Comparison of ENCODE assay signal across 23 mouse cellular contexts in genomic region chr5:113747629-113748028, GRCm38 (mm10). TPM values are rescaled to one million over a fixed set of nuclear protein-coding genes. Genes with fewer than 3 reads are reported as not detected.
DNase-seq lines count a peak whose midpoint lies in the region; ATAC-seq and TF ChIP-seq lines count a peak whose summit lies in the region.
"Had no signal": no experiment of that assay in that cellular context is flagged by ENCODE, and none has a peak within 500 bp of the region (broad histone marks: within the 10 kb centered on the region; RNA-seq: fewer than 3 reads in every experiment).

No protein-coding gene starts in this region.

- H3K4me3 ChIP-seq in left cerebral cortex, adult 2 months, result no peak overlapping the region
- H3K4me3 ChIP-seq in thymus, adult 2 months (ENCODE audit: control insufficient read depth, insufficient read depth, low read length), result no peak overlapping the region
- no peak overlapping the region for H3K4me3 ChIP-seq in stomach, postnatal 0 days (ENCODE audit: low read depth, low read length)
- H3K4me3 ChIP-seq: embryonic facial prominence, embryonic 12.5 days; forebrain, embryonic 10.5 days; hindbrain, embryonic 12.5 days; limb, embryonic 12.5 days; midbrain, embryonic 10.5 days; myocyte had no signal

- no peaks in the 10 kb centered on the region for H3K27me3 ChIP-seq in thymus, adult 2 months (ENCODE audit: control insufficient read depth, insufficient read depth, low read length)
- no peaks in the 10 kb centered on the region for H3K27me3 ChIP-seq in stomach, postnatal 0 days (ENCODE audit: control insufficient read depth, insufficient read depth, low read length)
- H3K27me3 ChIP-seq: embryonic facial prominence, embryonic 12.5 days; hindbrain, embryonic 12.5 days; limb, embryonic 12.5 days had no signal

- H3K9me3 ChIP-seq in stomach, postnatal 0 days (ENCODE audit: control insufficient read depth, low read length), result no peaks in the 10 kb centered on the region
- H3K9me3 ChIP-seq: embryonic facial prominence, embryonic 12.5 days; forebrain, embryonic 10.5 days; G1E; limb, embryonic 12.5 days; midbrain, embryonic 10.5 days had no signal

- WGBS in thymus, adult 2 months, result 97% methylated on average over 5 of the region's 5 CpGs
- 97% methylated on average over 5 of the region's 5 CpGs for WGBS in stomach, postnatal 0 days

- no peak for TF ChIP-seq POLR2A in thymus, adult 2 months (IDR thresholded peaks at IDR 0.05; ENCODE audit: control insufficient read depth, extremely low read depth, insufficient read depth, low read length, poor library complexity)

- no peak overlapping the region for H3K9ac ChIP-seq in stomach, postnatal 0 days (ENCODE audit: low read length)
- H3K9ac ChIP-seq: embryonic facial prominence, embryonic 12.5 days; hindbrain, embryonic 12.5 days; limb, embryonic 12.5 days had no signal

- no peaks in the 10 kb centered on the region for H3K4me1 ChIP-seq in thymus, adult 2 months (replicated peaks; ENCODE audit: control insufficient read depth, insufficient read depth, low read length)
- H3K4me1 ChIP-seq in stomach, postnatal 0 days (replicated peaks; ENCODE audit: control insufficient read depth, insufficient read depth), result no peaks in the 10 kb centered on the region
- H3K4me1 ChIP-seq: embryonic facial prominence, embryonic 12.5 days; forebrain, embryonic 10.5 days; hindbrain, embryonic 12.5 days; limb, embryonic 12.5 days; midbrain, embryonic 10.5 days had no signal

- H3K4me2 ChIP-seq in stomach, postnatal 0 days (replicated peaks; ENCODE audit: low read depth), result no peak overlapping the region
- H3K4me2 ChIP-seq: embryonic facial prominence, embryonic 12.5 days; hindbrain, embryonic 12.5 days; limb, embryonic 12.5 days had no signal

- intact Hi-C loops in left cerebral cortex, adult 2 months (cut with DNase I), result no loop called here

- TF ChIP-seq CTCF in left cerebral cortex, adult 2 months (IDR thresholded peaks at IDR 0.05), result peak; percentile 22
- TF ChIP-seq CTCF in thymus, adult 2 months (IDR thresholded peaks at IDR 0.05; ENCODE audit: borderline replicate concordance, control insufficient read depth, extremely low read depth, insufficient read depth, low read length, poor library complexity), result peak; percentile 50; the same call in 1 of the 2 replicates
- TF ChIP-seq CTCF in stomach, postnatal 0 days (IDR thresholded peaks at IDR 0.05; ENCODE audit: low read depth), result peak; percentile 42

- no peak overlapping the region for H3K27ac ChIP-seq in left cerebral cortex, adult 2 months
- no peak overlapping the region for H3K27ac ChIP-seq in thymus, adult 2 months (ENCODE audit: control insufficient read depth, insufficient read depth, low read length)
- no peak overlapping the region for H3K27ac ChIP-seq in stomach, postnatal 0 days (replicated peaks)
- H3K27ac ChIP-seq: embryonic facial prominence, embryonic 12.5 days; forebrain, embryonic 10.5 days; hindbrain, embryonic 12.5 days; limb, embryonic 12.5 days; midbrain, embryonic 10.5 days had no signal

- no peak for ATAC-seq in stomach, postnatal 0 days (ENCODE audit: low FRiP score, low TSS enrichment)
- ATAC-seq: intestine, embryonic 16.5 days had no signal

- TF ChIP-seq EP300 in stomach, postnatal 0 days (optimal IDR thresholded peaks at IDR 0.05), result no peak

- H3K36me3 ChIP-seq in thymus, adult 2 months (ENCODE audit: control insufficient read depth, insufficient read depth, low read length), result peaks cover 89% of the 10 kb centered on the region
- H3K36me3 ChIP-seq in stomach, postnatal 0 days (ENCODE audit: control insufficient read depth, insufficient read depth, low read length), result peaks cover 64% of the 10 kb centered on the region

- DNase-seq in embryo, embryonic 10.5 days (ENCODE audit: low spot score), result peak; percentile 18
- DNase-seq in embryo, embryonic 11 days, result no peak
- DNase-seq in left cerebral cortex, adult 2 months (ENCODE audit: extremely low spot score in 1 of 2, low spot score in 2 of 2), result no peak
- DNase-seq in left cerebral cortex, adult 18-20 months (ENCODE audit: low spot score in 2 of 2), result no peak
- no peak for DNase-seq in thymus, adult 2 months
- no peak for DNase-seq in thymus, postnatal 10 days (ENCODE audit: low spot score in 2 of 2)
- no peak for DNase-seq in stomach, postnatal 0 days (ENCODE audit: low spot score)
- DNase-seq in left cerebral cortex, adult 11 months (ENCODE audit: low spot score), result no peak
- DNase-seq: adrenal gland, postnatal 10 days; cerebellum, postnatal 36 days; kidney, postnatal 36 days had no signal

RNA-seq across cellular contexts. Expression of gene Ficd, which starts 12.0 kb away (rescaled TPM):
- 10 to 100 TPM; 11.1 to 11.3 TPM for total RNA-seq in left cerebral cortex, adult 2 months (2021)
- total RNA-seq in left cerebral cortex, adult 18-20 months (2021), result 10 to 100 TPM; 11.8 to 13.2 TPM
- 8.0 and 8.2 TPM in 2 replicates for polyA plus RNA-seq in thymus, adult 2 months (2012; rRNA removed)
- 5.5 and 6.0 TPM in 2 replicates for polyA plus RNA-seq in stomach, postnatal 0 days (2015; fragmentation: Nextera tagmentation; extraction: Ambion mirVana)

RNA-seq across cellular contexts. Expression of gene 1700069L16Rik, which starts 23.1 kb away (rescaled TPM):
- total RNA-seq in left cerebral cortex, adult 2 months (2021), result not detected
- not detected for total RNA-seq in left cerebral cortex, adult 18-20 months (2021)
- not detected in 2 replicates for polyA plus RNA-seq in thymus, adult 2 months (2012; rRNA removed)
- not detected in 2 replicates for polyA plus RNA-seq in stomach, postnatal 0 days (2015; fragmentation: Nextera tagmentation; extraction: Ambion mirVana)
- total RNA-seq: adrenal gland, postnatal 10 days; G1E; layer of hippocampus, postnatal 25 days had no signal
- polyA plus RNA-seq: embryonic facial prominence, embryonic 12.5 days; forebrain, embryonic 10.5 days; G1E; gonadal fat pad, adult 2 months; heart, embryonic 14.5 days; hindbrain, embryonic 12.5 days; intestine, embryonic 16.5 days; limb, embryonic 12.5 days; lung, embryonic 16.5 days; midbrain, embryonic 10.5 days; myocyte had no signal

RNA-seq across cellular contexts. Expression of gene Sart3, which starts 24.7 kb away (rescaled TPM):
- 10 to 100 TPM; 41.8 to 47.3 TPM for total RNA-seq in left cerebral cortex, adult 2 months (2021)
- 10 to 100 TPM; 46.8 to 51.8 TPM for total RNA-seq in left cerebral cortex, adult 18-20 months (2021)
- polyA plus RNA-seq in thymus, adult 2 months (2012; rRNA removed), result 47.5 and 53.1 TPM in 2 replicates
- 10.4 and 11.2 TPM in 2 replicates for polyA plus RNA-seq in stomach, postnatal 0 days (2015; fragmentation: Nextera tagmentation; extraction: Ambion mirVana)

RNA-seq across cellular contexts. Expression of gene Iscu, which starts 24.9 kb away (rescaled TPM):
- 100 to 1,000 TPM; 125 to 128 TPM for total RNA-seq in left cerebral cortex, adult 2 months (2021)
- total RNA-seq in left cerebral cortex, adult 18-20 months (2021), result 100 to 1,000 TPM; 128 to 130 TPM
- polyA plus RNA-seq in thymus, adult 2 months (2012; rRNA removed), result 80.6 and 93.7 TPM in 2 replicates
- polyA plus RNA-seq in stomach, postnatal 0 days (2015; fragmentation: Nextera tagmentation; extraction: Ambion mirVana), result 154 and 166 TPM in 2 replicates

RNA-seq across cellular contexts. Expression of gene Tmem119, which starts 52.7 kb away (rescaled TPM):
- 10 to 100 TPM; 21.0 to 25.3 TPM for total RNA-seq in left cerebral cortex, adult 2 months (2021)
- total RNA-seq in left cerebral cortex, adult 18-20 months (2021), result 10 to 100 TPM; 23.5 to 25.2 TPM
- 8.8 and 11.7 TPM in 2 replicates for polyA plus RNA-seq in thymus, adult 2 months (2012; rRNA removed)
- 35.3 and 36.6 TPM in 2 replicates for polyA plus RNA-seq in stomach, postnatal 0 days (2015; fragmentation: Nextera tagmentation; extraction: Ambion mirVana)
